Mouse (Mus musculus): ENCODE results near the gene Fbp1. TPM values are rescaled to one million over a fixed set of nuclear protein-coding genes. Genes with fewer than 3 reads are reported as not detected.

The Fbp1 gene
- 16.9 TPM for polyA plus RNA-seq (2014; fragmentation: Illumina TruSeq; extraction: RNeasy Lipid Tissue Mini Kit (QIAGEN cat#74804); ENCODE audit: low read depth, low replicate concordance)

DNA sequence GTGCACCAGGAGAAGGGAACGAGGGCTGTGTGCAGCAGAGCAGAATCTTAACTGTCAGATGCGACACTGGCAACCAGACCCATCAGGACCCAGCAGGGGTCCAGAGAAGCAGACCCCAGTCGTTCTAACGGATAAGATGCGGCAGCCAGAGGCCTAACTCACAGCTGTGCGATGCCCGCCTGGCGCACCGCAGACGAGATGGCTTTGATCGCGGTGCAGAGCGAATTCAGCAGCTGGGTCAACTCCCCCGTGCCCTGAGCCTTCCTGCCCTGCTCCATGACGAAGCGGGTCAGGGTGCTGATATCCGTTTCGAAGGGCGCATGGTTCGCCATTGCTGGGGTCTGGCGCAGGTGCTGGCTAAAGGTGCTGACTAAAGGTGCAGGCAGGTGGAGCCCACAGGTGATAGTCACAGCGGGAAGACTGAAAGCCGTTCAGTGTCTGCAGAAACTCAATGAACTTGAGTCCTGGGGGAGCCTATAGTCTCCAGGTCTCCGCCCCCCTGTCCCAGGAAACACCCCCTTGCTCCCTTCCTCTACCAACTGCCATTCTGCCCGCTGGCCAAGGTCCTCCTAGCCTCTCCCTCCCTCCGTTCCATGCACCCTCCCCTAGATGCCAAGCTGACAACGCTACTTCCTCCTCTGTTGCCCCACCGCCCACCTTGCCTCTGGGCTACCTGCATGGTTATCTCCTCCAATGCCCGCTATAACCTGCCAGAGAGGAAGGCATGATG is at the start of gene Fbp1:
TSS of gene Fbp1 (minus strand) at position 571 of the 730 bp plus-strand sequence.

DNA sequence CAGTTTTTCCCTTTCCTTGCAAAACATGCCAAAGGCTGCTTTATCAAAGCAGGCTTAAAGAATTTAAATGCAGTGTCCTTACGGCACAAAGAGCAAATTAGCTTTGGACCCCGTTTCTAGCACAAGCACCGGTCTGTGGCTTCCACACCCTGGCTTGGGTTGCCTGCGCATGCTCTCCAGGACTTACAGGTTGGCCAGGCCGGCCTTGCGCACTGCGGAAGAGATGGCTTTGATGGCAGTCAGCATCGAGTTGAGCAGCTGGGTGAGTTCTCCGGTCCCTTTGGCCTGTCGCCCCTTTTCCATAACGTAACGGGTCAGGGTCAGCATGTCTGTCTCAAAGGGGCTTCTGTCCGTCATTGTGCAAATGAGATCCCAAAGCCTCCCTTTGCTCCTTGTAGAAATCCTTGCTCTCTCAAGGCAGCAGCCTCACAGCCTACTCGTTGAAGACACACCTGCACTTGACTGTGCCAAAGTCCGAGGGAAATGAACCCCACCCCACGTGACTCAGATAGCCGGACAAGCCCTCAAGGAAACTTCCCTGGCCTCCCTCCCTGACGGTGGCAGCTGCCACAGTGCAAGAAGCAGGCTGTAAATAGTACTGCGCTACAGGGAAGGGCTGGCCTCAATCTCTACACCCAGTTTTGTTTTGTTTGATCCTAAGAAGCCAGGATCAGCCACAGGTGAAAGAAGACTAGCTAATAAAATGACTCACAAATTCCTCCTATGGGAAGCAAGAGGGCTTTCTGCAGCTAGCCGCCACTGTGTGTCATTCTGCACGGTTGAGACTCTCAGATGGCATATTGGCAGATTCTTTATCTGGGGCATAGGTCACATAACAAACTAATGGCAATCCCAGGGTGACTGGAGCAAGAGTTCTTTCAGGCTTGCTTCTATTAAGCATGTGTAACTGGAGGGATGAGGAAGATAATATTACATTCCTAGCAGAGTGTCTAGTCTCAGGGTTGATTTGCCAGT is 29.9 kb downstream of the Fbp1 start, which contains the start of gene Fbp2:
TSS of gene Fbp2 (minus strand) at position 482 of the 975 bp plus-strand sequence.

Other genes starting within 250 kb of the Fbp1 start
- 6.6 TPM for gene Platr25, start 127.6 kb downstream of the Fbp1 start, polyA plus RNA-seq (2014; fragmentation: Illumina TruSeq; extraction: RNeasy Lipid Tissue Mini Kit (QIAGEN cat#74804); ENCODE audit: low read depth, low replicate concordance)
- 1.2 TPM for gene Gm5141, start 102.5 kb downstream of the Fbp1 start, polyA plus RNA-seq (2014; fragmentation: Illumina TruSeq; extraction: RNeasy Lipid Tissue Mini Kit (QIAGEN cat#74804); ENCODE audit: low read depth, low replicate concordance)
- gene Fbp2, start 29.9 kb downstream of the Fbp1 start, polyA plus RNA-seq (2014; fragmentation: Illumina TruSeq; extraction: RNeasy Lipid Tissue Mini Kit (QIAGEN cat#74804); ENCODE audit: low read depth, low replicate concordance) = 5.5 TPM
- gene 2010111I01Rik, start 76.6 kb upstream of the Fbp1 start, polyA plus RNA-seq (2014; fragmentation: Illumina TruSeq; extraction: RNeasy Lipid Tissue Mini Kit (QIAGEN cat#74804); ENCODE audit: low read depth, low replicate concordance) = 49.0 TPM